Mouse (Mus musculus) MEL (cell line): ENCODE data around the gene Lhpp. TPM values are rescaled to one million over a fixed set of nuclear protein-coding genes. Genes with fewer than 3 reads are reported as not detected.

Experiments used
- DNase-seq: peaks from one replicate; pipeline ENCODE4 v3.0.0; 2011; ENCODE audit warnings: low read depth, low spot score
- H3K27ac ChIP-seq: 2 replicates; pipeline ENCODE4 v1.5.1; 2012; ENCODE audit warnings: low read depth, mild to moderate bottlenecking, control low read depth, low read length, moderate library complexity; ENCODE audit not compliant: control insufficient read depth
- H3K27me3 ChIP-seq, 2 experiments: fragments of 150-350 bp in 1 of 2; sonication (generic) in 1 of 2; 2 replicates each; pipeline ENCODE4 v1.6.1; 2012; ENCODE audit warnings: low read length in 2 of 2, mild to moderate bottlenecking in 2 of 2, improper control_type of control experiment in 1 of 2, moderate library complexity in 1 of 2; ENCODE audit not compliant: insufficient read depth in 2 of 2, control insufficient read depth in 1 of 2
- H3K36me3 ChIP-seq, 2 experiments: 2 replicates each; pipeline ENCODE4 v1.6.1; 2012 to 2014; ENCODE audit warnings: low read length in 2 of 2, improper control_type of control experiment in 1 of 2, inconsistent platforms in 1 of 2, mild to moderate bottlenecking in 1 of 2; ENCODE audit not compliant: insufficient read depth in 2 of 2, control insufficient read depth in 1 of 2
- H3K4me1 ChIP-seq, 2 experiments: fragments of 150-350 bp in 1 of 2; sonication (generic) in 1 of 2; 2 replicates each; pipeline ENCODE4 v1.6.1; 2012; ENCODE audit warnings: low read length in 2 of 2, improper control_type of control experiment in 1 of 2, mild to moderate bottlenecking in 1 of 2; ENCODE audit not compliant: insufficient read depth in 2 of 2, control insufficient read depth in 1 of 2
- H3K4me3 ChIP-seq, 2 experiments: fragments of 150-350 bp in 1 of 2; sonication (generic) in 1 of 2; 2 replicates each; pipeline ENCODE4 v1.5.1; 2012; ENCODE audit warnings: low read depth in 2 of 2, low read length in 2 of 2, mild to moderate bottlenecking in 2 of 2, moderate library complexity in 2 of 2, control low read depth in 1 of 2, improper control_type of control experiment in 1 of 2; ENCODE audit not compliant: control insufficient read depth in 1 of 2, insufficient read depth in 1 of 2
- H3K79me2 ChIP-seq: 2 replicates; pipeline ENCODE4 v1.6.1; 2012; ENCODE audit warnings: mild to moderate bottlenecking, low read length, moderate library complexity; ENCODE audit not compliant: control insufficient read depth, poor library complexity, insufficient read depth
- H3K9ac ChIP-seq: 2 replicates; pipeline ENCODE4 v1.6.1; 2012; ENCODE audit warnings: low read depth, mild to moderate bottlenecking, control low read depth, low read length, moderate library complexity; ENCODE audit not compliant: control insufficient read depth, poor library complexity, severe bottlenecking
- H3K9me3 ChIP-seq: fragments of 150-350 bp; sonication (generic); replicated peaks from 2 replicates; pipeline ENCODE4 v1.6.1; 2012; ENCODE audit warnings: mild to moderate bottlenecking, low read length, improper control_type of control experiment, moderate library complexity; ENCODE audit not compliant: insufficient read depth
- ELF1 ChIP-seq: IDR thresholded peaks from 2 replicates; pipeline ENCODE4 v1.6.1; 2014; ENCODE audit warnings: low read depth, mild to moderate bottlenecking, inconsistent platforms, low read length, improper control_type of control experiment, moderate library complexity
- EP300 ChIP-seq, 2 experiments: IDR thresholded peaks; 2 replicates each; pipeline ENCODE4 v1.6.1; 2011; ENCODE audit warnings: improper control_type of control experiment in 2 of 2, low read length in 2 of 2, low read depth in 1 of 2, mild to moderate bottlenecking in 1 of 2
- ETS1 ChIP-seq: IDR thresholded peaks from 2 replicates; pipeline ENCODE4 v1.6.1; 2012; ENCODE audit warnings: low read depth, mild to moderate bottlenecking, inconsistent platforms, low read length, improper control_type of control experiment, moderate library complexity
- KAT2A ChIP-seq: conservative IDR thresholded peaks from 2 replicates; pipeline ENCODE4 v1.6.1; 2012; ENCODE audit warnings: low read depth, low read length, improper control_type of control experiment, inconsistent platforms
- MAZ ChIP-seq: IDR thresholded peaks from 2 replicates; pipeline ENCODE4 v1.6.1; 2012; ENCODE audit warnings: low read depth, mild to moderate bottlenecking, inconsistent platforms, low read length, improper control_type of control experiment
- MXI1 ChIP-seq: IDR thresholded peaks from 2 replicates; pipeline ENCODE4 v1.6.1; 2011; ENCODE audit warnings: mild to moderate bottlenecking, low read depth, low read length, improper control_type of control experiment
- MYC ChIP-seq: IDR thresholded peaks from 2 replicates; pipeline ENCODE4 v1.6.1; 2011; ENCODE audit warnings: low read depth, mild to moderate bottlenecking, low read length, improper control_type of control experiment, moderate library complexity
- NELFE ChIP-seq: IDR thresholded peaks from 2 replicates; pipeline ENCODE4 v1.6.1; 2011; ENCODE audit warnings: low read depth, low read length, improper control_type of control experiment
- POLR2AphosphoS2 ChIP-seq: IDR thresholded peaks from 2 replicates; pipeline ENCODE4 v1.6.1; 2011; ENCODE audit warnings: low read length, improper control_type of control experiment
- POLR2AphosphoS5 ChIP-seq: IDR thresholded peaks from 2 replicates; pipeline ENCODE4 v1.6.1; 2012; ENCODE audit warnings: low read depth, borderline replicate concordance, mild to moderate bottlenecking, inconsistent platforms, low read length, moderate library complexity, mixed read lengths
- RAD21 ChIP-seq: IDR thresholded peaks from 2 replicates; pipeline ENCODE4 v1.6.1; 2011; ENCODE audit warnings: mild to moderate bottlenecking, low read depth, low read length, improper control_type of control experiment
- RCOR1 ChIP-seq: IDR thresholded peaks from 2 replicates; pipeline ENCODE4 v1.6.1; 2012; ENCODE audit warnings: low read depth, mild to moderate bottlenecking, inconsistent platforms, low read length, improper control_type of control experiment
- SMC3 ChIP-seq: IDR thresholded peaks from 2 replicates; pipeline ENCODE4 v1.6.1; 2011; ENCODE audit warnings: low read depth, low read length, improper control_type of control experiment
- TAL1 ChIP-seq: IDR thresholded peaks from 2 replicates; pipeline ENCODE4 v1.6.1; 2012; ENCODE audit warnings: mild to moderate bottlenecking, inconsistent platforms, low read length, moderate library complexity, mixed read lengths
- TBP ChIP-seq: IDR thresholded peaks from 2 replicates; pipeline ENCODE4 v1.8.0; 2011; ENCODE audit warnings: low read depth, low read length, improper control_type of control experiment
- TCF12 ChIP-seq: IDR thresholded peaks from 2 replicates; pipeline ENCODE4 v1.6.1; 2014; ENCODE audit warnings: low read depth, mild to moderate bottlenecking, inconsistent platforms, low read length, improper control_type of control experiment, moderate library complexity
- USF1 ChIP-seq: IDR thresholded peaks from 2 replicates; pipeline ENCODE4 v1.6.1; 2014; ENCODE audit warnings: low read depth, mild to moderate bottlenecking, inconsistent platforms, low read length, improper control_type of control experiment, moderate library complexity
- ZC3H11A ChIP-seq: IDR thresholded peaks from 2 replicates; pipeline ENCODE4 v1.6.1; 2012; ENCODE audit warnings: low read depth, mild to moderate bottlenecking, inconsistent platforms, low read length, improper control_type of control experiment
- ZNF384 ChIP-seq: IDR thresholded peaks from 2 replicates; pipeline ENCODE4 v1.6.1; 2012; ENCODE audit warnings: low read depth, mild to moderate bottlenecking, inconsistent platforms, low read length, improper control_type of control experiment
- polyA plus RNA-seq, 2 experiments: library from polyadenylated mRNA; stranded (reverse) in 1 of 2; unstranded in 1 of 2; fragments of >175 nt in 1 of 2; fragments of >200 nt in 1 of 2; gene quantifications; 2 replicates each; pipeline versions ENCODE4 v1.2.1 to v1.2.4; 2012; ENCODE audit warnings: low replicate concordance in 2 of 2, low read depth in 1 of 2; ENCODE audit not compliant: insufficient read length in 2 of 2, insufficient read depth in 1 of 2, missing spikeins in 1 of 2
- total RNA-seq: library from RNA; depleted of rRNA; stranded (reverse); fragments of 300-350 nt; gene quantifications from 2 replicates; pipeline ENCODE4 v1.2.3, GENCODE M21; 2012

Lhpp gene
- total and polyA plus RNA-seq, 3 experiments = 31.0 to 39.3 TPM; not detected in 1

DNA sequence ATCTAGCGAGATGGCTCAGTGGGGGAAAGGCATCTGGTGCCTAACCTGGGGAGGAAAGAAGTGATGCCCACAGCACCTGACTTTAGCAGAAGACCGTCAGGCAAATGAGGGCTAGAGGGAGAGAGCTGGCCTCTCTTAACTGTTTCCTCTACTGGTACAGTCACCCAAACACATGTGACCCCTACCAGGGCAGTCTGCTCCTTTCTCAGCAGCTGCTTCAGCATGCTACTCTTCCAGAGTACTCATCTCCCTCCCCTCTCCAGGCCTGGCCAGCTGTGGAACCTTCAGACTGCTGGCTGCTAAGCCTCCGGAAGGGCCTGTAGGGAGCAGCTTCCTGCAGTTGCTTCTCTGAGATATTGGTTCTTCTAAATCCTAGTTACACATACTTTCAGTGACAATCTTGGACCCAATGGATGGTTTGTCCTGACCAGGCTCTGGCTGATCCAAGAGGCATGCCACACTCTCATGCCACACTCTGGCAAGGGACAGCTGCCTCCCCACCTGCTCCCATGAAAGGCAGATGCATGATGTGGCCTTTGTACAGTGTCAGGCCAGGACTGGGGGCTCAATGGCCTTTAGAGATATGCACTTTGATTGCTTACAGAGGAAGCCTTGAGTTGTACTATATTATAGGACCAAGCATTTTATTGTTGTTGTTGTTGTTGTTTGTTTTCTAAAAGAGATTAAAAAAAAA, 137.8 kb downstream of the Lhpp start:
- H3K4me1 ChIP-seq = no peaks in the 10 kb centered on the region
- H3K79me2 ChIP-seq = no peaks in the 10 kb centered on the region
- H3K9me3 ChIP-seq = no peaks in the 10 kb centered on the region
- H3K27me3 ChIP-seq = no peaks in the 10 kb centered on the region
- H3K27ac ChIP-seq = no peak overlapping the region
- DNase-seq = no peak
- H3K9ac ChIP-seq = no peak overlapping the region
- no peak for TF ChIP-seq TCF12
- TF ChIP-seq POLR2AphosphoS5 = no peak
- no peak for TF ChIP-seq RAD21
- TF ChIP-seq, all 39 proteins: peak for 0
- no peaks in the 10 kb centered on the region for H3K36me3 ChIP-seq
- no peak overlapping the region for H3K4me3 ChIP-seq

DNA sequence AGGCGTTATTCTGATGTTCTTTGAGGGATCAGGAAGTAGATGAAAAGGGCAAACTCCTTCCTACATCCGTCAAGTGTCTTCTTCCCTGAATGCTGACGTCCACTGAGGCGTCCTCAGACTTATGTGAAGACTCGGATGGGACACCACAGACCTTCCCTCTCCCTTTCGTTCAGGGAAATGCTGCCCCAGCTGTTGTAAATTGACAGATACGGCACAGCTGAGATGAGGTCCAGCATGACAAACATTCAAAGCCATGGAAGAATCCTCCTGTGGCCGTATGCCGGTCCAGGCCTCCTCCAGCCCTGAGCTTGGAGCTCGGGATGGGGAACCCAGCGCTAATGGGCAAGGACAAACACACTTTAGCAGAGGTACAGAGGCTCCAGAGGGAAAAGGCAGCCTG, 139.1 kb downstream of the Lhpp start:
- no peak for DNase-seq
- H3K9me3 ChIP-seq = no peaks in the 10 kb centered on the region
- no peak overlapping the region for H3K27ac ChIP-seq
- no peaks in the 10 kb centered on the region for H3K36me3 ChIP-seq
- no peaks in the 10 kb centered on the region for H3K79me2 ChIP-seq
- H3K4me1 ChIP-seq = no peaks in the 10 kb centered on the region
- no peaks in the 10 kb centered on the region for H3K27me3 ChIP-seq
- H3K4me3 ChIP-seq = no peak overlapping the region
- no peak for TF ChIP-seq TAL1
- TF ChIP-seq SMC3 = no peak
- no peak for TF ChIP-seq POLR2AphosphoS2
- TF ChIP-seq EP300 (IDR thresholded peaks at IDR 0.05; ENCODE audit: low read depth in 1 of 2, low read length in 2 of 2) = no peak
- TF ChIP-seq POLR2AphosphoS5 = no peak
- no peak for TF ChIP-seq ELF1
- TF ChIP-seq ETS1 = no peak
- no peak for TF ChIP-seq ZNF384
- TF ChIP-seq RCOR1 = no peak
- TF ChIP-seq ZC3H11A = no peak
- no peak for TF ChIP-seq USF1
- TF ChIP-seq MXI1 = no peak
- TF ChIP-seq KAT2A = no peak
- TF ChIP-seq TBP = no peak
- no peak for TF ChIP-seq MAZ
- TF ChIP-seq MYC = no peak
- TF ChIP-seq NELFE = no peak
- H3K9ac ChIP-seq = no peak overlapping the region
